Mouse (Mus musculus) spleen, adult 2 months (tissue): Measurements from ENCODE around the gene Acy3. TPM values are rescaled to one million over a fixed set of nuclear protein-coding genes. Genes with fewer than 3 reads are reported as not detected.
"Not testable (repeated sequence)": the region's sequence is repeated elsewhere in the genome, so short reads cannot be mapped to it uniquely, and the experiment has no call there.

Source experiments
- DNase-seq, 2 experiments: peaks; one replicate each; pipeline versions ENCODE4 v3.0.0 to v3.0.0-alpha.2; 2012 to 2021; ENCODE audit warnings: low spot score in 2 of 2, low read depth in 1 of 2
- H3K27ac ChIP-seq: fragments of 200-500 bp; 2 replicates; pipeline ENCODE4 v1.5.1; 2012; ENCODE audit warnings: low read length, inconsistent platforms; ENCODE audit not compliant: insufficient read depth
- H3K27me3 ChIP-seq: fragments of 200-500 bp; 2 replicates; pipeline ENCODE4 v1.6.1; 2012; ENCODE audit warnings: mild to moderate bottlenecking, moderate library complexity, low read length, inconsistent platforms; ENCODE audit not compliant: control insufficient read depth, insufficient read depth
- H3K36me3 ChIP-seq: fragments of 200-500 bp; 2 replicates; pipeline ENCODE4 v1.6.1; 2012; ENCODE audit warnings: mild to moderate bottlenecking, low read length, inconsistent platforms; ENCODE audit not compliant: control insufficient read depth, insufficient read depth
- H3K4me1 ChIP-seq: fragments of 200-500 bp; 2 replicates; pipeline ENCODE4 v1.6.1; 2011; ENCODE audit warnings: inconsistent platforms; ENCODE audit not compliant: control insufficient read depth, insufficient read depth, insufficient read length
- H3K4me3 ChIP-seq: fragments of 200-500 bp; 2 replicates; pipeline ENCODE4 v1.5.1; 2011; ENCODE audit warnings: mild to moderate bottlenecking, inconsistent platforms; ENCODE audit not compliant: insufficient read depth, insufficient read length; ENCODE audit errors: extremely low read depth
- CTCF ChIP-seq: fragments of 200-500 bp; IDR thresholded peaks from 2 replicates; pipeline ENCODE4 v1.5.1; 2011; ENCODE audit warnings: mild to moderate bottlenecking, inconsistent platforms; ENCODE audit not compliant: insufficient read depth, insufficient read length, insufficient replicate concordance; ENCODE audit errors: extremely low read depth
- POLR2A ChIP-seq: fragments of 200-500 bp; IDR thresholded peaks from 2 replicates; pipeline ENCODE4 v1.6.1; 2011; ENCODE audit warnings: low read depth, low read length, inconsistent platforms
- WGBS: fragments of 180-500 bp; shearing (Covaris S2); methylation state at CpG from one replicate; pipeline ENCODE4 v1.1.7; 2018; 5-methylcytosine and 5-hydroxymethylcytosine counted together
- polyA plus RNA-seq: library from polyadenylated mRNA; depleted of rRNA; stranded (reverse); fragments of >200 nt; gene quantifications from 2 replicates; pipeline ENCODE4 v1.2.3, GENCODE M21; 2012

Acy3 gene
- polyA plus RNA-seq, 1 experiment: 9.6 TPM

DNA sequence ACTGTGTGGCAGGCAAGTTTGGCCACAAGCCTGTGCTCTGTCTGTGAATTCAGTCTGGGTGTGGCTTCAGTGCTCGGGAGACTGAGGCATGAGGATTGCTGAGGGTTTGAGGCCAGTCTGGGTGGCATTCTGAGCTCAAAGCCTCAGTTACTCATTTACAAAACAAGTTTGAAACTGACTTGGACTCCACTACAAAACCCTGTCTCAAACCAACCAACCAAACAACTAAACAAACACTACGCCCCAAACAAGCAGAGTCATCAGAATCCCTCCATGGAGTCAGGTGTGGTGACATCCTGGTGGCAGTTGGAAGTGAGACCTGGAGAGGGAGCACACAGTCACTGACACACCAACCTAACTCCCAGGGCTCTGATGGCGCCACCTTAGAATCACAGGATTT is 36.0 kb upstream of the Acy3 start:
- DNase-seq: no peak
- Histone ChIP-seq H3K27me3 (no peaks in the 10 kb centered on the region), H3K27ac (no peak overlapping the region), H3K4me1 (no peaks in the 10 kb centered on the region), H3K36me3 (peaks cover 33% of the 10 kb centered on the region), H3K4me3 (no peak overlapping the region)
- 93% methylated on average over 3 of the region's 3 CpGs for WGBS
- no peak for TF ChIP-seq POLR2A
- no peak for TF ChIP-seq CTCF

DNA sequence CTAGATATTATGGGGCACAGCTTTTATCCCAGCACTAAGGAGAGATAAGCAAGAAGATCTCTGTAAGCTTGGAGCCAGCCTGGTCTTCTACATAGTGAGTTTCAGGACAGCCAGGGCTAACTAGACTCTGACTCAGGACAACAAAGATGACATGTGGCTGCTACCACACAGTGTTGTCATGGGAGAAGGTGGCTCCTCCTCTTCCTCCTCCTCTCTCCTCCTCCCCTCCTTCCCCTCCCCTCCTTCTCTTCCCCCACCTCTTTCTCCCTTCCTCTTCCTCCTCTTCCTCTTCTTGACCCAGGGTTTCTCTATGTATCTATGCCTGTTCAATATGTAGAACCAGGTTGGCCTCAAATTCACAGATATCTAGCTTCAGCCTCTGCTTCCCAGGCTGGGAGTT is 34.9 kb upstream of the Acy3 start:
- no peaks in the 10 kb centered on the region for H3K27me3 ChIP-seq
- peaks cover 30% of the 10 kb centered on the region for H3K36me3 ChIP-seq
- H3K4me3 ChIP-seq: no peak overlapping the region
- H3K4me1 ChIP-seq: no peaks in the 10 kb centered on the region
- H3K27ac ChIP-seq: no peak overlapping the region
- no peak for DNase-seq
- no peak for TF ChIP-seq CTCF
- no peak for TF ChIP-seq POLR2A

DNA sequence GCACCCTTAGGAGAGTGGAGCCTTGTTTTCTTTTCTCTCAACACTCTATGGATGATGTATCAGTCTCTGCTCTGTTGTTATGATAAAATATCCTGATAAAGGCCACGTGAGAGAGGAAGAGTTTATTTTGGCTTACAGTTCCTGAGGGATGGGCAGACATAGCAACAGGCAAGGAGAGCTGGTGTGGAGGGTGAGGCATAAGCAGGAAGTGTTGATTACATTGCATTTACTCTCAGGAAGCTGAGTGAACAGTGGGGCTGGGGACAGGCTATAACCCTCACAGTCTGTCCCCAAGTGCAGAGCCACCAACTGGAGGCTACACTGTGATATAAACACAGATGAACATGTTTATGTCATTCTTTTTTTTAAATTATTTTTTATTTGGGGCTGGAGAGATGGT is 34.3 kb upstream of the Acy3 start:
- Histone ChIP-seq H3K36me3 (peaks cover 26% of the 10 kb centered on the region), H3K27ac (no peak overlapping the region), H3K4me1 (no peaks in the 10 kb centered on the region), H3K4me3 (no peak overlapping the region), H3K27me3 (no peaks in the 10 kb centered on the region)
- TF ChIP-seq CTCF: no peak
- no peak for TF ChIP-seq POLR2A
- WGBS: 65% methylated on average over 1 of the region's 1 CpGs
- no peak for DNase-seq

DNA sequence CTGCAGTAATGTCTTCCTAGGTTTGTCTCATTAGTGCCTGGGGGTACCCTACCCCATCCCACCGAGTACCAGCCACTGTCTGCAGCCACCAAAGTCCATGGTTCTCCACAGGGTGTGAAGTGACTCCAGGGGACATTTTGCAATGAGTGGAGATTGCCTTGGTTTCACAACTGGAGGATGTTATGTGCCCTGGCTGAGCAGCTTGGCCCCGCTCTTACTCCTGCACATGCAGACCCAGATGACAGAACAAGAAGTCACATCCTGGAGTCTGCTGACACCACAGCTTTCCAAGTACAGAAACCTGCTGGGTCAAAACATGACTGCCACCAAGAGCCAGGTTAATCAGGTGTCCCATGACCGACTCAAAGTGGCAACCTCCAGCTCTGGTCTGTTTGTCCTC is 31.3 kb upstream of the Acy3 start:
- Histone ChIP-seq H3K4me1 (no peaks in the 10 kb centered on the region), H3K4me3 (no peak overlapping the region), H3K27me3 (no peaks in the 10 kb centered on the region), H3K27ac (no peak overlapping the region), H3K36me3 (peaks cover 2% of the 10 kb centered on the region; the same call in 1 of the 2 replicates)
- 75% methylated on average over 3 of the region's 3 CpGs for WGBS
- TF ChIP-seq POLR2A: no peak
- TF ChIP-seq CTCF: no peak
- DNase-seq: no peak

DNA sequence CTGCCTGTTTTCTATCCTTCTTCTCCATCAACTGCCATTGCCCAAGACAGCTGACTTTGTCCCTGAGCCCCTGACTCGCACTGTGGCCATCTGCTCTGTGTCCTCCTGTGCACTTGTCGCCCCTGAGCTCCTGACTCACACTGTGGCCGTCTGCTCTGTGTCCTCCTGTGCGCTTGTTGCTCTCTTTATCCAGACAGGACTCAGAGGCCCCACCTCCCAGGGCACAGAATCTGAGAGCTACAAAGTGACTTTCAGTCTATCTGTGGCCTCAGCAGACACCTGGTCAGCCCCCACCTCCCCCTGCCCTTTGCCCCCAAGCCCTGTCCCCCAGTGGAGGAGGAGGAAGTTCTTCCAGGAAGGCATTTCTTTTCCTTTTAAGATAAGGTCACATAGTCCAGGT is 30.6 kb upstream of the Acy3 start:
- DNase-seq: no peak
- Histone ChIP-seq H3K27ac (no peak overlapping the region), H3K27me3 (no peaks in the 10 kb centered on the region), H3K4me3 (no peak overlapping the region), H3K4me1 (no peaks in the 10 kb centered on the region), H3K36me3 (no peaks in the 10 kb centered on the region)
- WGBS: 89% methylated on average over 4 of the region's 4 CpGs
- TF ChIP-seq CTCF (no peak), POLR2A (no peak)

DNA sequence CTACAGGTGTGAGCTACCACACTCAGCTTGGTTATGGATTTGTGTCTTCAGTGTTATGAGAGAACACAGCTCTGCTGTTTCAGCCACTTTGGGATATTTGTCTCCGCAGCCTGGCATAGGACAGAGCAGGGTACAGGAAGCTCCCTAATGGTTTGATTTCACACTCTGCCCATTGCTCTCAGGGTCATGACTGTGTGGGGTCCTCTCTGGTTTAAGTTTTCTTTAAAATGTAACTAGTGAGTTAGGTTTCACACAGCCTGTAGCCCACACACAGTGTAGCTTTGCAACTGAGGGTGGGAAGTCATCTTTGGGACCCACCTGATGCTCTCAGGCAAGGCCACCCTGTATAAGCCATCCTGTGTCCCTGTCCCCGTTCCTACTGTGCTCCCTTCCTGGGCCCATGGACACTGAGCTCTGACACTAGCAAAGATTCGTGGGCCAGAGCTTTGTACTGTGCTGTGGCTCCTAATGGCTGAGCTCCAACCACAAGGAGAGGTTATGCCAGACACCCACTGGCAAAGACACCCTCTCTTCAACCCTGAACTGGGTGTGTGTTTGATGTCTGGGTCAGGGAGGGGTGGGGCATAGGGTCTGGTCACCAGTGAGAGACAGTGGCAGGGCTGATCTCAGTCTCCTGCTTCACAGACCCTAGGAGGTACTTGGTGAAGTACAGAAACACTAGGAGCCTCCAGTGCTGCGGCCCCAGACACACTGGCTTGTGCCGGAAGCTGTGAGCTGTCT is 28.9 kb upstream of the Acy3 start:
- not testable (repeated sequence) for DNase-seq, H3K27me3 ChIP-seq, H3K4me3 ChIP-seq, H3K4me1 ChIP-seq, H3K36me3 ChIP-seq, H3K27ac ChIP-seq
- 86% methylated on average over 5 of the region's 5 CpGs for WGBS

DNA sequence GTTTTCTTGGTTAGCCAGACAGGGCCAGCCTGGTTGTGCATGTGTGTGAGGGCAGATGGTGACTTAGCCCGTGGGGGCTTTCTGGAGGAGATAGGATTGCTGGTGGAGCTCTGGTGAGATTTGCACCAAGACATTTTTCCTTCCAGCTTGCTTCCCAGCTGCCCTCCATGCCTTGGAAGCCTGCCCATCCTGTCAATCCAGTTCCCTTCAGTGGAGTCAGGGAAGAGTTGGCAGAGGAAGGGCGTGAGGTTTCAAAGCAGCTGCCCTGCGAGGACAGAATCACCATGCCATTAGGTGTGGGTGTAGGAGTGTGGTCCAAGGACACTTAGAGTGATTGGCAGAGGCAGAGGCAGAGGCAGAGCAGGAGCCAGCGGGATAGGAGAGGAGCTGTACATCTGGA is 27.9 kb upstream of the Acy3 start, which contains the start of gene Aldh3b3:
TSS of gene Aldh3b3 (plus strand) at position 176 of the 400 bp plus-strand sequence.
- WGBS: 84% methylated on average over 4 of the region's 4 CpGs

More for the DNA sequence above, 27.9 kb upstream of the Acy3 start, which contains the start of gene Aldh3b3:
- DNase-seq: no peak
- H3K27ac ChIP-seq: no peak within 1 kb of the TSS
- no peaks in the 10 kb centered on the region for H3K36me3 ChIP-seq
- no peak within 1 kb of the TSS for H3K4me3 ChIP-seq
- no peaks in the 10 kb centered on the region for H3K27me3 ChIP-seq
- TF ChIP-seq POLR2A (no peak), CTCF (no peak)
- no peaks in the 10 kb centered on the region for H3K4me1 ChIP-seq
